Mouse (Mus musculus) neural tube, embryonic 14.5 days (tissue): ENCODE measurements around the gene Bcl2l13. TPM values are rescaled to one million over a fixed set of nuclear protein-coding genes. Genes with fewer than 3 reads are reported as not detected.
A peak's percentile ranks its signal among the peaks of the same experiment; 100 is the strongest.
"Not testable (repeated sequence)": the region's sequence is repeated elsewhere in the genome, so short reads cannot be mapped to it uniquely, and the experiment has no call there.

ENCODE experiments used
- ATAC-seq: fragments of 200-750 bp; cut with Nextera tagmentation; 2 replicates; pipeline ENCODE4 v1.8.0; 2017; ENCODE audit warnings: low read depth, mild to moderate bottlenecking, moderate TSS enrichment, moderate library complexity
- H3K27ac ChIP-seq: fragments of 300-500 bp; sonication (generic); 2 replicates; pipeline ENCODE4 v1.5.1; 2014; ENCODE audit warnings: low read depth, mild to moderate bottlenecking, control low read depth, low read length, moderate library complexity, mixed read lengths
- H3K27me3 ChIP-seq: fragments of 300-500 bp; sonication (generic); 2 replicates; pipeline ENCODE4 v1.6.1; 2014; ENCODE audit warnings: low read length; ENCODE audit not compliant: control insufficient read depth, insufficient read depth
- H3K36me3 ChIP-seq: fragments of 300-500 bp; sonication (generic); 2 replicates; pipeline ENCODE4 v1.6.1; 2014; ENCODE audit warnings: low read length, mixed read lengths; ENCODE audit not compliant: control insufficient read depth, insufficient read depth
- H3K4me1 ChIP-seq: fragments of 300-500 bp; sonication (generic); 2 replicates; pipeline ENCODE4 v1.6.1; 2014; ENCODE audit warnings: low read length; ENCODE audit not compliant: control insufficient read depth, insufficient read depth
- H3K4me2 ChIP-seq: fragments of 300-500 bp; sonication (generic); 2 replicates; pipeline ENCODE4 v1.6.1; 2014; ENCODE audit warnings: mild to moderate bottlenecking, low read depth, low read length, control low read depth
- H3K4me3 ChIP-seq: fragments of 300-500 bp; sonication (generic); 2 replicates; pipeline ENCODE4 v1.5.1; 2014; ENCODE audit warnings: low read depth, low read length, control low read depth, mixed read lengths
- H3K9ac ChIP-seq: fragments of 300-500 bp; sonication (generic); replicated peaks from 2 replicates; pipeline ENCODE4 v1.6.1; 2014; ENCODE audit warnings: low read depth, mild to moderate bottlenecking, control low read depth, low read length, mixed read lengths
- H3K9me3 ChIP-seq: fragments of 300-500 bp; sonication (generic); 2 replicates; pipeline ENCODE4 v1.6.1; 2016; ENCODE audit warnings: low read length; ENCODE audit not compliant: control insufficient read depth
- WGBS: fragments of 180-500 bp; shearing (Covaris S2); extraction: QIAGEN DNeasy Blood & Tissue Kit; methylation state at CpG from one replicate; pipeline ENCODE4 v1.1.7; 2014; 5-methylcytosine and 5-hydroxymethylcytosine counted together
- polyA plus RNA-seq: library from polyadenylated mRNA; unstranded; fragments of >200 nt; fragmentation: Nextera tagmentation; extraction: Ambion mirVana; gene quantifications from 2 replicates; pipeline ENCODE4 v1.2.1, GENCODE M21; 2014

The Bcl2l13 gene
- polyA plus RNA-seq, 1 experiment from 2014 or later: 22.3 TPM

GRCm38 (mm10) chr6:120798905-120799304 lies 37.1 kb upstream of the Bcl2l13 start:
- no peak for ATAC-seq
- peaks cover 80% of the 10 kb centered on the region for H3K36me3 ChIP-seq
- H3K4me3 ChIP-seq: no peak overlapping the region
- H3K4me1 ChIP-seq: no peaks in the 10 kb centered on the region
- no peak overlapping the region for H3K9ac ChIP-seq
- 94% methylated on average over 4 of the region's 4 CpGs for WGBS
- no peak overlapping the region for H3K4me2 ChIP-seq
- no peak overlapping the region for H3K27ac ChIP-seq
- H3K9me3 ChIP-seq: no peaks in the 10 kb centered on the region
- H3K27me3 ChIP-seq: no peaks in the 10 kb centered on the region

- Histone ChIP-seq H3K9ac (no peak overlapping the region), H3K27ac (no peak overlapping the region), H3K27me3 (no peaks in the 10 kb centered on the region), H3K4me3 (no peak overlapping the region), H3K4me1 (no peaks in the 10 kb centered on the region), H3K4me2 (no peak overlapping the region), H3K9me3 (no peaks in the 10 kb centered on the region), H3K36me3 (peaks cover 80% of the 10 kb centered on the region)
- 90% methylated on average over 4 of the region's 4 CpGs for WGBS
- ATAC-seq: no peak
Observed at GRCm38 (mm10) chr6:120799581-120800041, 36.4 kb upstream of the Bcl2l13 start.

GRCm38 (mm10) chr6:120806999-120807737 lies 28.8 kb upstream of the Bcl2l13 start:
- H3K9me3 ChIP-seq: no peaks in the 10 kb centered on the region
- H3K4me3 ChIP-seq: no peak overlapping the region
- no peaks in the 10 kb centered on the region for H3K27me3 ChIP-seq
- 85% methylated on average over 5 of the region's 5 CpGs for WGBS
- H3K36me3 ChIP-seq: peaks cover 62% of the 10 kb centered on the region
- H3K27ac ChIP-seq: no peak overlapping the region
- ATAC-seq: no peak
- no peaks in the 10 kb centered on the region for H3K4me1 ChIP-seq
- no peak overlapping the region for H3K9ac ChIP-seq
- no peak overlapping the region for H3K4me2 ChIP-seq

DNA sequence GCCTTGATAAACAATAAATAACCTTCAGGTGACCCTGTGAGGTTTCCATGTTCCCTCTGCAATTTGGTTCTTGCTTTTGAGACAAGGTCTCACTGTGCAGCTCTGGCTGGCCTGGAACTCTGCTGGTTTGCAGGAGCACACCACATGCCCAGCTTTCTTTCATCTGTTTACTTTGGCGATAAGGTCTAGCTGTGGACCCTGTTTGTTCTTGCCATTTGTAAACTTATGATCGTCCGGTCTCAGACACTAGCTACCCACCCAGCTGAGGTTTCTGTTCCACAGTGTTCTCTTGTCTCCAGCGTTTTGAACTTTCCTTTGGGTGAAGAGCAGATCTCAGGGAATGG lies 28.3 kb upstream of the Bcl2l13 start:
- Histone ChIP-seq H3K4me1 (no peaks in the 10 kb centered on the region), H3K27me3 (no peaks in the 10 kb centered on the region), H3K4me2 (no peak overlapping the region), H3K4me3 (no peak overlapping the region), H3K9me3 (no peaks in the 10 kb centered on the region), H3K27ac (no peak overlapping the region), H3K9ac (no peak overlapping the region), H3K36me3 (peaks cover 57% of the 10 kb centered on the region)
- WGBS: 95% methylated on average over 4 of the region's 4 CpGs
- ATAC-seq: no peak

DNA sequence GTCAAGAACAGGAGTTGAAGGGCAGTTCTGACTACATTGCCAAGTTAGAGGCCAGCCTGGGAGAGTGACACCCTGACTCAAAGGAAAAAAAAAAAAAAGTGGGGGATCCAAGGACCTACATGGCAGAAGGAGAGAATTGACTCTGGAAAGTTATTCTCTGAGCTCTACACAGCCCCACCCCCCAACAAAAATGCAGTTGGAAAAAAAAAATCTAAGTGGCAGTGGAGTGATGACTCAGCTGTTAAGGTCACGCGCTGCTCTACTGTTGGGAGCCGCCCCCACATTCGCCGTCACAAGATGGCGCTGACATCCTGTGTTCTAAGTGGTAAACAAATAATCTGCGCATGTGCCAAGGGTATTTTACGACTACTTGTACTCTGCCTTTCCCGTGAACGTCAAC lies 24.0 kb upstream of the Bcl2l13 start:
- peaks cover 24% of the 10 kb centered on the region for H3K36me3 ChIP-seq
- not testable (repeated sequence) for H3K9me3 ChIP-seq, H3K27me3 ChIP-seq, H3K4me1 ChIP-seq, ATAC-seq, H3K4me3 ChIP-seq, H3K27ac ChIP-seq, H3K4me2 ChIP-seq, H3K9ac ChIP-seq
- over 99% methylated on average over 6 of the region's 10 CpGs for WGBS

- no peak overlapping the region for H3K9ac ChIP-seq
- 98% methylated on average over 2 of the region's 2 CpGs for WGBS
- H3K4me1 ChIP-seq: peaks cover 6% of the 10 kb centered on the region; the same call in 1 of the 2 replicates
- no peak overlapping the region for H3K4me2 ChIP-seq
- no peaks in the 10 kb centered on the region for H3K9me3 ChIP-seq
- H3K36me3 ChIP-seq: peaks cover 11% of the 10 kb centered on the region
- no peak overlapping the region for H3K27ac ChIP-seq
- no peak overlapping the region for H3K4me3 ChIP-seq
- no peak for ATAC-seq
- H3K27me3 ChIP-seq: no peaks in the 10 kb centered on the region
Observed at GRCm38 (mm10) chr6:120819294-120819693, 16.7 kb upstream of the Bcl2l13 start.

DNA sequence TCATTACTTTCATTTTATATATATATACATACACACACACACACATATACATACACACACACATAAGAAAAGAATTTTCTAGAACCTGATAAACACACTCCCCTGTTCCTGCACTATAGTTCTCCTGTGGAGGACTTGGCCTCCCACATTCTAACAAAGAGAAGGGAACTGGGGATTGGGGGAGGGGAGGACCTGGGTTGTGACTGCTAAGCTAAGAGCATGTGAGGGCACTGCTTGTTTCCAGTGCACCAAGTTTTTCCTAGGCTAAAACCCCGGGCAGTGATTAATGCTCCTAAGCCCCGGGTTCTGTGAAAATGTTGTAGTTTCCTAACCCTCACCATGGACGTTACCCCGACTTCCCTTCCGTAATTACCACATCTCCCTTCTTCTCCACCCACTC lies 15.9 kb upstream of the Bcl2l13 start:
- 94% methylated on average over 5 of the region's 5 CpGs for WGBS
- no peak for ATAC-seq
- no peaks in the 10 kb centered on the region for H3K9me3 ChIP-seq
- H3K27ac ChIP-seq: no peak overlapping the region
- no peak overlapping the region for H3K9ac ChIP-seq
- H3K4me2 ChIP-seq: peak overlapping the region; percentile 4; the same call in 1 of the 2 replicates
- no peak overlapping the region for H3K4me3 ChIP-seq
- H3K27me3 ChIP-seq: no peaks in the 10 kb centered on the region
- peaks cover 11% of the 10 kb centered on the region for H3K36me3 ChIP-seq
- peaks cover 6% of the 10 kb centered on the region; the same call in 1 of the 2 replicates for H3K4me1 ChIP-seq

GRCm38 (mm10) chr6:120820941-120821340 lies 15.1 kb upstream of the Bcl2l13 start:
- Histone ChIP-seq H3K27ac (no peak overlapping the region), H3K36me3 (peaks cover 11% of the 10 kb centered on the region), H3K9ac (no peak overlapping the region), H3K27me3 (no peaks in the 10 kb centered on the region), H3K4me3 (no peak overlapping the region), H3K4me1 (peaks cover 6% of the 10 kb centered on the region; the same call in 1 of the 2 replicates), H3K9me3 (no peaks in the 10 kb centered on the region), H3K4me2 (peak overlapping the region; percentile 76; the same call in 1 of the 2 replicates)
- no peak for ATAC-seq
- WGBS: 89% methylated on average over 1 of the region's 1 CpGs

- peaks cover 6% of the 10 kb centered on the region; the same call in 1 of the 2 replicates for H3K4me1 ChIP-seq
- no peaks in the 10 kb centered on the region for H3K27me3 ChIP-seq
- peak overlapping the region; percentile 76 for H3K4me2 ChIP-seq
- WGBS: 56% methylated on average over 5 of the region's 5 CpGs
- peak overlapping the region; percentile 92 for H3K4me3 ChIP-seq
- H3K27ac ChIP-seq: no peak overlapping the region; the same call in 1 of the 2 replicates
- H3K36me3 ChIP-seq: peaks cover 11% of the 10 kb centered on the region
- ATAC-seq: no peak
- peak overlapping the region; percentile 83; the same call in 1 of the 2 replicates for H3K9ac ChIP-seq
- H3K9me3 ChIP-seq: no peaks in the 10 kb centered on the region
Observed at GRCm38 (mm10) chr6:120821715-120822114, 14.3 kb upstream of the Bcl2l13 start.
